Mouse (Mus musculus): ENCODE measurements at regions not wholly inside any gene's neighbourhood (a gene's known extent, or its start where the extent isn't known, plus 50 kb on each side); places are given as distances from the start of the nearest gene placed in this dataset.

GRCm38 (mm10) chr8:35323180-35323975, 442.2 kb upstream of the Gm19410 start:
- no peak for TF ChIP-seq CTCF (conservative IDR thresholded peaks at IDR 0.05; ENCODE audit: low read length)
- no peak for TF ChIP-seq NANOG (IDR thresholded peaks at IDR 0.05; ENCODE audit: borderline replicate concordance, low read length)

Measured in E14TG2a.4 (cell line).